Mouse (Mus musculus): Measurements from ENCODE around the gene Hoxa9.

DNA sequence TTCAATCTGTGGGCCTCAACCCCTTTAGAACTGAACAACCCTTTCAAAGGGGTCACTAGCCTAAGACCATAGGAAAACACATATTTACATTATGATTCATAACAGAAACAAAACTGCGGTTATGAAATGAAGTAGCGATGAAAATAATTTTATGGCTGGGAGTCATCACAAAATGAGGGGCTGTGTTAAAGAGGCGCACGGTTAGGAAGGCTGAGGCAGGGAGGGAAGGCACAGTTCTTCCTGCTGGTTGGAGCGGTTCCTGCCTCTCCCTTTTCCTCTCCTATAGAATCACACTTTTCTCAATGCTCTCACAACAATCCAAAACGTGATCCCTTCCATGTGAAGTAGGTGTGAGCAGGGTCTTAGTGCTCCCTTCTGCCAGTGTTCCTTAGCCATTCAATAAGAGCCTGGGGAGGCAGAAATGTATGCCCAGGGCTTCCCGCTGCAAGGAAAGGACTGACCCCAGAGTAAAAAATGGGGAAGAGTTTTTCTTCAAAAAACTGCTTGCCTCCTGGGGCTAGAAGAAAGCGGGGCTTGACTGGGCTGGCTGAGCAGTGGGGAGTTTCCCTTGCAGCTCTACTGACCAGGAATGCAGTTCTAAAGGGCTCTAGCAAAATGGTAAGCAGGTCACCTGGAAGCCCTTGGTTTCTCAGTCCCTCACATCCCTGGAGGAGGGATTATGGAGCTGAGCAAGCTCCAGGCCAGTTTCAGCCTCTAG lies 44.8 kb upstream of the Hoxa9 start:
- no peak for TF ChIP-seq POLR2A (IDR thresholded peaks at IDR 0.05; ENCODE audit: low read depth, low read length)
- no peak for TF ChIP-seq CTCF (IDR thresholded peaks at IDR 0.05; ENCODE audit: borderline replicate concordance, insufficient read depth, low read length)
